Comparison of ENCODE assay signal across 17 mouse cellular contexts in the genomic region with DNA sequence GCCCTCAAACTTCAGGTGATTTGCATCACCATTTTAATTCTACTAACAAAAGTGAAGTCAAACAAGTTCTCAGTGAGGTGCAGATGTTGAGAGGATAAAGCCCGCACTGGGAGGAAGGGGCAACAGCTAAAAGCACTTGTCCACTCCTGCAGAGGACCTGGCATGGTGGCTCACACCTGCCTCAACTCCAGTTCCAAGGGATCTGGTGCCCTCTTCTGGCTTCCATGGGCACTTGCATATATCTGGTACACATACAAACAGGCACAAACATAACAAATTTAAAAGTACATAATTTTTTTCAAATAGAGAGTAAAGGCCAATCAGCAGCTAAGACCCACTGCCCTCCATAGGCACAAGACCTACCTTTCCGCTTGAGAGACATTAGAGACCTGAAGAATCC. TPM values are rescaled to one million over a fixed set of nuclear protein-coding genes. Genes with fewer than 3 reads are reported as not detected.
DNase-seq lines count a peak whose midpoint lies in the region; ATAC-seq and TF ChIP-seq lines count a peak whose summit lies in the region.
"Had no signal": no experiment of that assay in that cellular context is flagged by ENCODE, and none has a peak within 500 bp of the region (broad histone marks: within the 10 kb centered on the region; RNA-seq: fewer than 3 reads in every experiment).

No protein-coding gene starts in this region.

- peak; percentile 38 for DNase-seq in retina, postnatal 1 day
- DNase-seq in retina, embryonic 14.5 days (ENCODE audit: low spot score), result no peak
- no peak for DNase-seq in T-cell, adult 2 months (ENCODE audit: low spot score)
- no peak for DNase-seq in spleen, postnatal 36 days (ENCODE audit: low spot score in 2 of 2)
- DNase-seq: adrenal gland, postnatal 10 days; cerebellum, adult 2 months; heart, postnatal 36 days; kidney, adult 11 months; right cerebral cortex, postnatal 25 days had no signal

- H3K9ac ChIP-seq in intestine, postnatal 0 days (ENCODE audit: low read depth, low read length), result no peak overlapping the region
- no peak overlapping the region for H3K9ac ChIP-seq in intestine, embryonic 15.5 days
- H3K9ac ChIP-seq: embryonic facial prominence, embryonic 12.5 days; midbrain, embryonic 15.5 days; neural tube, embryonic 15.5 days had no signal

- no peaks in the 10 kb centered on the region for H3K27me3 ChIP-seq in intestine, postnatal 0 days (replicated peaks; ENCODE audit: control insufficient read depth, insufficient read depth, low read length)
- H3K27me3 ChIP-seq in intestine, embryonic 15.5 days (replicated peaks), result no peaks in the 10 kb centered on the region
- H3K27me3 ChIP-seq: embryonic facial prominence, embryonic 12.5 days; midbrain, embryonic 15.5 days; neural tube, embryonic 15.5 days had no signal

- peaks cover 11% of the 10 kb centered on the region for H3K36me3 ChIP-seq in intestine, postnatal 0 days (ENCODE audit: control insufficient read depth, insufficient read depth)
- 0 out of 2 replicates have a peak, but pooled peaks cover 2% of the 10 kb centered on the region for H3K36me3 ChIP-seq in intestine, embryonic 15.5 days
- H3K36me3 ChIP-seq: midbrain, embryonic 15.5 days; neural tube, embryonic 15.5 days had no signal

- TF ChIP-seq POLR2A in cortical plate, adult 2 months (IDR thresholded peaks at IDR 0.05; ENCODE audit: extremely low read depth, insufficient read depth, low read length), result no peak

- no peak overlapping the region for H3K4me3 ChIP-seq in intestine, postnatal 0 days (ENCODE audit: low read depth, low read length)
- H3K4me3 ChIP-seq in intestine, embryonic 15.5 days (replicated peaks), result no peak overlapping the region
- H3K4me3 ChIP-seq in cortical plate, adult 2 months (ENCODE audit: insufficient read depth, low read length), result no peak overlapping the region
- H3K4me3 ChIP-seq: embryonic facial prominence, embryonic 12.5 days; midbrain, embryonic 15.5 days; neural tube, embryonic 15.5 days had no signal

- H3K27ac ChIP-seq in intestine, postnatal 0 days (ENCODE audit: low read depth, low read length), result no peak overlapping the region
- no peak overlapping the region for H3K27ac ChIP-seq in intestine, embryonic 15.5 days
- H3K27ac ChIP-seq in cortical plate, adult 2 months (ENCODE audit: insufficient read depth, low read length), result no peak overlapping the region
- H3K27ac ChIP-seq: embryonic facial prominence, embryonic 12.5 days; midbrain, embryonic 15.5 days; neural tube, embryonic 15.5 days had no signal

- H3K9me3 ChIP-seq in intestine, postnatal 0 days (ENCODE audit: control insufficient read depth), result no peaks in the 10 kb centered on the region
- no peaks in the 10 kb centered on the region for H3K9me3 ChIP-seq in intestine, embryonic 15.5 days
- H3K9me3 ChIP-seq: embryonic facial prominence, embryonic 12.5 days; midbrain, embryonic 15.5 days; neural tube, embryonic 15.5 days had no signal

- WGBS in intestine, postnatal 0 days, result 97% methylated on average over 2 of the region's 2 CpGs
- WGBS in intestine, embryonic 15.5 days, result 94% methylated on average over 2 of the region's 2 CpGs

- H3K4me1 ChIP-seq in intestine, postnatal 0 days (replicated peaks; ENCODE audit: control insufficient read depth, insufficient read depth, low read length), result peaks cover 8% of the 10 kb centered on the region; the same call in 1 of the 2 replicates
- peaks cover 4% of the 10 kb centered on the region; the same call in 1 of the 2 replicates for H3K4me1 ChIP-seq in intestine, embryonic 15.5 days (replicated peaks)
- H3K4me1 ChIP-seq in cortical plate, adult 2 months (ENCODE audit: control insufficient read depth, insufficient read depth, low read length), result no peaks in the 10 kb centered on the region
- H3K4me1 ChIP-seq: embryonic facial prominence, embryonic 12.5 days; midbrain, embryonic 15.5 days; neural tube, embryonic 15.5 days had no signal

- TF ChIP-seq CTCF in intestine, postnatal 0 days (IDR thresholded peaks at IDR 0.05; ENCODE audit: low read depth), result peak; percentile 63
- TF ChIP-seq CTCF in cortical plate, adult 2 months (IDR thresholded peaks at IDR 0.05; ENCODE audit: extremely low read depth, insufficient read depth, low read length), result 0 out of 2 replicates have a peak, but pooled peaks have one; percentile 6

- no peak for ATAC-seq in intestine, postnatal 0 days
- no peak for ATAC-seq in intestine, embryonic 15.5 days
- no peak for ATAC-seq in monocyte, adult 5-6 weeks (replicated peaks; ENCODE audit: insufficient number of reproducible peaks, low FRiP score, low TSS enrichment, poor library complexity, severe bottlenecking)
- ATAC-seq: forebrain, embryonic 14.5 days; midbrain, embryonic 15.5 days had no signal

- H3K4me2 ChIP-seq in intestine, postnatal 0 days (replicated peaks; ENCODE audit: low read depth), result no peak overlapping the region
- H3K4me2 ChIP-seq in intestine, embryonic 15.5 days (replicated peaks), result no peak overlapping the region
- H3K4me2 ChIP-seq: embryonic facial prominence, embryonic 12.5 days; midbrain, embryonic 15.5 days; neural tube, embryonic 15.5 days had no signal

RNA-seq across cellular contexts. Expression of gene Arhgap19, which starts 10.5 kb away (rescaled TPM):
- 3.5 TPM in 2 replicates for polyA plus RNA-seq in intestine, postnatal 0 days (2015; fragmentation: Nextera tagmentation; extraction: Ambion mirVana)
- polyA plus RNA-seq in intestine, embryonic 15.5 days (2015; fragmentation: Nextera tagmentation; extraction: Ambion mirVana), result 18.4 and 19.4 TPM in 2 replicates
- 2.7 and 3.0 TPM in 2 replicates for polyA plus RNA-seq in cortical plate, adult 2 months (2012; rRNA removed)
- total RNA-seq in monocyte, adult 5-6 weeks (2017), result 1.1 to 2.3 TPM (median 1.9 TPM) in 3 replicates

RNA-seq across cellular contexts. Expression of gene Frat1, which starts 38.4 kb away (rescaled TPM):
- 6.4 and 8.3 TPM in 2 replicates for polyA plus RNA-seq in intestine, postnatal 0 days (2015; fragmentation: Nextera tagmentation; extraction: Ambion mirVana)
- 12.8 and 13.5 TPM in 2 replicates for polyA plus RNA-seq in intestine, embryonic 15.5 days (2015; fragmentation: Nextera tagmentation; extraction: Ambion mirVana)
- 9.3 and 10.5 TPM in 2 replicates for polyA plus RNA-seq in cortical plate, adult 2 months (2012; rRNA removed)
- 21.9 to 24.9 TPM (median 22.4 TPM) in 3 replicates for total RNA-seq in monocyte, adult 5-6 weeks (2017)

RNA-seq across cellular contexts. Expression of gene Slit1, which starts 47.9 kb away (rescaled TPM):
- 0.27 and 0.35 TPM in 2 replicates for polyA plus RNA-seq in intestine, postnatal 0 days (2015; fragmentation: Nextera tagmentation; extraction: Ambion mirVana)
- 0.63 and 0.68 TPM in 2 replicates for polyA plus RNA-seq in intestine, embryonic 15.5 days (2015; fragmentation: Nextera tagmentation; extraction: Ambion mirVana)
- polyA plus RNA-seq in cortical plate, adult 2 months (2012; rRNA removed), result 20.3 and 29.9 TPM in 2 replicates
- total RNA-seq in monocyte, adult 5-6 weeks (2017), result not detected in 3 replicates

RNA-seq across cellular contexts. Expression of gene Frat2, which starts 56.5 kb away (rescaled TPM):
- 3.8 and 4.5 TPM in 2 replicates for polyA plus RNA-seq in intestine, postnatal 0 days (2015; fragmentation: Nextera tagmentation; extraction: Ambion mirVana)
- polyA plus RNA-seq in intestine, embryonic 15.5 days (2015; fragmentation: Nextera tagmentation; extraction: Ambion mirVana), result 10.5 and 10.7 TPM in 2 replicates
- 5.8 and 6.2 TPM in 2 replicates for polyA plus RNA-seq in cortical plate, adult 2 months (2012; rRNA removed)
- total RNA-seq in monocyte, adult 5-6 weeks (2017), result 14.4 to 39.3 TPM (median 21.5 TPM) in 3 replicates

Comparison
In these comparisons a context has a peak if more than half of its experiments do, and no peak if none do; other contexts are left out.
1. RNA of gene Slit1, which starts 47.9 kb away (polyA plus RNA-seq): 20.3 to 29.9 TPM in cortical plate, adult 2 months; 0.63 to 0.68 TPM in intestine, embryonic 15.5 days and 0.27 to 0.35 TPM in intestine, postnatal 0 days; every median in the first group is over 10 times any median in the second.